Mouse (Mus musculus) adrenal gland, postnatal 25 days (tissue): ENCODE data around the gene Atf3. TPM values are rescaled to one million over a fixed set of nuclear protein-coding genes. Genes with fewer than 3 reads are reported as not detected.
A peak's percentile ranks its signal among the peaks of the same experiment; 100 is the strongest.

Source experiments
- DNase-seq: peaks from one replicate; pipeline ENCODE4 v3.0.0; 2021; ENCODE audit warnings: mixed read lengths
- total RNA-seq: library from RNA; stranded (reverse); gene quantifications from 2 replicates; pipeline ENCODE4 v1.2.3, GENCODE M21; 2021

Gene Atf3
- total RNA-seq, 1 experiment from 2014 or later, result 0.67 TPM

- DNase-seq, result no peak
These were observed 25.1 kb downstream of the Atf3 start for GRCm38 (mm10) chr1:191192751-191193150.

GRCm38 (mm10) chr1:191192213-191192612, 25.6 kb downstream of the Atf3 start:
- DNase-seq, result no peak

- DNase-seq, result no peak
These were observed 28.0 kb downstream of the Atf3 start for GRCm38 (mm10) chr1:191189671-191190372.

- no peak for DNase-seq
These were observed 31.5 kb downstream of the Atf3 start for GRCm38 (mm10) chr1:191186386-191186770.

GRCm38 (mm10) chr1:191185761-191186385, 32.0 kb downstream of the Atf3 start:
- DNase-seq, result no peak

GRCm38 (mm10) chr1:191184841-191185251, 33.0 kb downstream of the Atf3 start:
- peak; percentile 21 for DNase-seq

- peak; percentile 10 for DNase-seq
These were observed 33.6 kb downstream of the Atf3 start for GRCm38 (mm10) chr1:191184066-191184815.

GRCm38 (mm10) chr1:191183163-191184065, 34.4 kb downstream of the Atf3 start:
- DNase-seq, result peak; percentile 100

- DNase-seq, result peak; percentile 73
These were observed 35.2 kb downstream of the Atf3 start for GRCm38 (mm10) chr1:191182431-191183162.

- no peak for DNase-seq
These were observed 36.2 kb downstream of the Atf3 start for GRCm38 (mm10) chr1:191181469-191182259.

- DNase-seq, result no peak
These were observed 37.4 kb downstream of the Atf3 start for GRCm38 (mm10) chr1:191180397-191180796.

- DNase-seq, result no peak
These were observed 38.0 kb downstream of the Atf3 start for GRCm38 (mm10) chr1:191179846-191180245.

- no peak for DNase-seq
These were observed 39.2 kb downstream of the Atf3 start for GRCm38 (mm10) chr1:191178511-191179188.

GRCm38 (mm10) chr1:191176887-191177286, 41.0 kb downstream of the Atf3 start:
- no peak for DNase-seq

GRCm38 (mm10) chr1:191172487-191172886, 45.4 kb downstream of the Atf3 start:
- no peak for DNase-seq

GRCm38 (mm10) chr1:191170444-191170843, 47.4 kb downstream of the Atf3 start:
- DNase-seq, result no peak

GRCm38 (mm10) chr1:191166189-191166588, 51.6 kb downstream of the Atf3 start:
- DNase-seq, result no peak

- DNase-seq, result no peak
These were observed 53.1 kb downstream of the Atf3 start, which contains the start of gene Fam71a for GRCm38 (mm10) chr1:191164717-191165116. TSS of gene Fam71a (minus strand) at chr1:191164817.

GRCm38 (mm10) chr1:191154314-191154713, 63.5 kb downstream of the Atf3 start:
- DNase-seq, result no peak

- DNase-seq, result peak; percentile 37
These were observed 64.8 kb downstream of the Atf3 start for GRCm38 (mm10) chr1:191153052-191153451.
